Mouse (Mus musculus) midbrain, embryonic 11.5 days (tissue): ENCODE measurements around the gene Hck. TPM values are rescaled to one million over a fixed set of nuclear protein-coding genes. Genes with fewer than 3 reads are reported as not detected.

Experiments used
- ATAC-seq: fragments of 200-750 bp; cut with Nextera tagmentation; 2 replicates; pipeline ENCODE4 v1.8.0; 2017; ENCODE audit warnings: moderate TSS enrichment, moderate library complexity; ENCODE audit not compliant: low FRiP score
- DNase-seq: peaks from one replicate; pipeline ENCODE4 v3.0.0; 2015; ENCODE audit warnings: low spot score; ENCODE audit errors: missing footprints
- H3K27ac ChIP-seq: fragments of 300-500 bp; sonication (generic); 2 replicates; pipeline ENCODE4 v1.5.1; 2014; ENCODE audit warnings: low read depth, low read length
- H3K27me3 ChIP-seq: fragments of 300-500 bp; sonication (generic); 2 replicates; pipeline ENCODE4 v1.6.1; 2014; ENCODE audit warnings: mild to moderate bottlenecking, low read length, moderate library complexity, mixed read lengths; ENCODE audit not compliant: control insufficient read depth, insufficient read depth
- H3K36me3 ChIP-seq: fragments of 300-500 bp; sonication (generic); 2 replicates; pipeline ENCODE4 v1.6.1; 2014; ENCODE audit warnings: mild to moderate bottlenecking, low read length, moderate library complexity, mixed read lengths; ENCODE audit not compliant: control insufficient read depth, insufficient read depth
- H3K4me1 ChIP-seq: fragments of 300-500 bp; sonication (generic); 2 replicates; pipeline ENCODE4 v1.6.1; 2014; ENCODE audit warnings: low read length; ENCODE audit not compliant: control insufficient read depth, insufficient read depth
- H3K4me2 ChIP-seq: fragments of 300-500 bp; sonication (generic); 2 replicates; pipeline ENCODE4 v1.6.1; 2014; ENCODE audit warnings: mild to moderate bottlenecking, moderate library complexity
- H3K4me3 ChIP-seq: fragments of 300-500 bp; sonication (generic); 2 replicates; pipeline ENCODE4 v1.5.1; 2014; ENCODE audit warnings: low read depth, low read length
- H3K9ac ChIP-seq: fragments of 300-500 bp; sonication (generic); 2 replicates; pipeline ENCODE4 v1.6.1; 2014; ENCODE audit warnings: low read length
- H3K9me3 ChIP-seq: fragments of 300-500 bp; sonication (generic); 2 replicates; pipeline ENCODE4 v1.6.1; 2016; ENCODE audit warnings: low read length; ENCODE audit not compliant: control insufficient read depth
- WGBS: fragments of 180-500 bp; shearing (Covaris S2); extraction: QIAGEN DNeasy Blood & Tissue Kit; methylation state at CpG from one replicate; pipeline ENCODE4 v1.1.7; 2014; 5-methylcytosine and 5-hydroxymethylcytosine counted together
- polyA plus RNA-seq: library from polyadenylated mRNA; unstranded; fragments of >200 nt; fragmentation: Nextera tagmentation; extraction: Ambion mirVana; gene quantifications from 2 replicates; pipeline ENCODE4 v1.2.1, GENCODE M21; 2014

Gene Hck
- polyA plus RNA-seq, 1 experiment from 2014 or later = 2.4 TPM

- no peak overlapping the region for H3K9ac ChIP-seq
- H3K27ac ChIP-seq = no peak overlapping the region
- peaks cover 3% of the 10 kb centered on the region; the same call in 1 of the 2 replicates for H3K4me1 ChIP-seq
- ATAC-seq = no peak
- H3K4me2 ChIP-seq = no peak overlapping the region
- no peaks in the 10 kb centered on the region for H3K9me3 ChIP-seq
- H3K27me3 ChIP-seq = no peaks in the 10 kb centered on the region
- 93% methylated on average over 2 of the region's 2 CpGs for WGBS
- no peak overlapping the region for H3K4me3 ChIP-seq
- peaks cover 18% of the 10 kb centered on the region; the same call in 1 of the 2 replicates for H3K36me3 ChIP-seq
- no peak for DNase-seq
These were observed 90.8 kb downstream of the Hck start for GRCm38 (mm10) chr2:153199114-153199513.

Other genes with a start within 250 kb of the Hck start
- gene Mylk2, start 197.1 kb upstream of the Hck start, polyA plus RNA-seq = not detected in 2 replicates
- gene Foxs1, start 175.3 kb upstream of the Hck start, polyA plus RNA-seq = 2.1 and 2.6 TPM in 2 replicates
- 0.46 and 0.89 TPM in 2 replicates for gene Dusp15, start 156.8 kb upstream of the Hck start, polyA plus RNA-seq
- gene Ttll9, start 146.0 kb upstream of the Hck start, polyA plus RNA-seq = 1.1 and 2.0 TPM in 2 replicates
- gene Pdrg1, start 93.0 kb upstream of the Hck start, polyA plus RNA-seq = 83.9 and 88.7 TPM in 2 replicates
- 0.40 and 0.52 TPM in 2 replicates for gene Xkr7, start 76.6 kb upstream of the Hck start, polyA plus RNA-seq
- gene Ccm2l, start 42.5 kb upstream of the Hck start, polyA plus RNA-seq = 1.2 and 2.1 TPM in 2 replicates
- gene Tm9sf4, start 52.8 kb downstream of the Hck start, polyA plus RNA-seq = 80.9 and 85.9 TPM in 2 replicates
- 6.2 and 6.6 TPM in 2 replicates for gene Tspyl3, start 117.0 kb downstream of the Hck start, polyA plus RNA-seq
- gene Plagl2, start 133.0 kb downstream of the Hck start, polyA plus RNA-seq = 31.5 and 35.3 TPM in 2 replicates
- 6.4 and 7.2 TPM in 2 replicates for gene Pofut1, start 133.1 kb downstream of the Hck start, polyA plus RNA-seq
- gene Kif3b, start 182.9 kb downstream of the Hck start, polyA plus RNA-seq = 7.5 and 9.4 TPM in 2 replicates
- gene Asxl1, start 237.4 kb downstream of the Hck start, polyA plus RNA-seq = 19.6 TPM in 2 replicates